Mouse (Mus musculus): Measurements from ENCODE around the gene Txndc9.

DNA sequence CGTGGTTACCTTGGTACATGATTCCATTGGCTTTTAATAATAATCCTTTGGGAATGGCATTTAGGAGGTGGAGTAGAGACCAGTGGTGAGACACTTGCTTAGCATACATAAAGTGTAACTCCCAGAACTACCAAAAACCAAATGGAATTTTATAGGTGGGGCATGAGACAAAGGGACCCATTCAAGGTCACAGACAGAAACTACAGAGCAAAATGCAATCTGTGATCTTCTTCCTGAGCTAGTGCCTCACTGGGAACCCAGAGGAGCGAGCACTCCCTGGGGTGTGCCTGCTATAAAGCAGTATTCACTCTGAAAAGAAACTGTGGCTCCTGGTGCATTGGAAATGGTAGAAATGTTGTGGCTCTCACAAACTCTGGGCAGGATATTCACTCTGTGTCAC, 48.8 kb downstream of the Txndc9 start:
- no peak for TF ChIP-seq EP300 (IDR thresholded peaks at IDR 0.05; ENCODE audit: insufficient read depth, low read depth, low read length)
- no peak for TF ChIP-seq POLR2A (IDR thresholded peaks at IDR 0.05; ENCODE audit: insufficient read depth, low read length)
